Mouse (Mus musculus): ENCODE results near the gene Trim7. TPM values are rescaled to one million over a fixed set of nuclear protein-coding genes. Genes with fewer than 3 reads are reported as not detected.
A peak's percentile ranks its signal among the peaks of the same experiment; 100 is the strongest.

The Trim7 gene
- polyA plus RNA-seq, 1 experiment, result 53.6 TPM

GRCm38 (mm10) chr11:48822768-48823512 lies 3.0 kb upstream of the Trim7 start:
- Histone ChIP-seq H3K27ac (ENCODE audit: insufficient read depth, low read length) (no peak overlapping the region), H3K4me1 (ENCODE audit: control insufficient read depth, insufficient read depth, insufficient read length) (peaks cover 7% of the 10 kb centered on the region), H3K4me3 (ENCODE audit: extremely low read depth, insufficient read depth, insufficient read length) (no peak overlapping the region), H3K36me3 (ENCODE audit: control insufficient read depth, insufficient read depth, low read length) (no peaks in the 10 kb centered on the region), H3K27me3 (ENCODE audit: control insufficient read depth, insufficient read depth, low read length) (no peaks in the 10 kb centered on the region)
- DNase-seq (ENCODE audit: low read depth in 1 of 2, low spot score in 2 of 2), result no peak
- TF ChIP-seq CTCF (IDR thresholded peaks at IDR 0.05; ENCODE audit: extremely low read depth, insufficient read depth, insufficient read length, insufficient replicate concordance) (no peak), POLR2A (IDR thresholded peaks at IDR 0.05; ENCODE audit: low read depth, low read length) (no peak)
- WGBS, result 53% methylated on average over 14 of the region's 14 CpGs

- peaks cover 7% of the 10 kb centered on the region for H3K4me1 ChIP-seq (ENCODE audit: control insufficient read depth, insufficient read depth, insufficient read length)
- peak overlapping the region; percentile 40; the same call in 1 of the 2 replicates for H3K4me3 ChIP-seq (ENCODE audit: extremely low read depth, insufficient read depth, insufficient read length)
- DNase-seq (ENCODE audit: low read depth in 1 of 2, low spot score in 2 of 2), result peak; percentile 59 to 76
- H3K27me3 ChIP-seq (ENCODE audit: control insufficient read depth, insufficient read depth, low read length), result no peaks in the 10 kb centered on the region
- no peak for TF ChIP-seq POLR2A (IDR thresholded peaks at IDR 0.05; ENCODE audit: low read depth, low read length)
- 0 out of 2 replicates have a peak, but pooled peaks have one; percentile 3 for TF ChIP-seq CTCF (IDR thresholded peaks at IDR 0.05; ENCODE audit: extremely low read depth, insufficient read depth, insufficient read length, insufficient replicate concordance)
- WGBS, result 4% methylated on average over 15 of the region's 15 CpGs
- no peaks in the 10 kb centered on the region for H3K36me3 ChIP-seq (ENCODE audit: control insufficient read depth, insufficient read depth, low read length)
- H3K27ac ChIP-seq (ENCODE audit: insufficient read depth, low read length), result no peak overlapping the region
Observed at GRCm38 (mm10) chr11:48823536-48823972, 2.4 kb upstream of the Trim7 start.

- Histone ChIP-seq H3K36me3 (ENCODE audit: control insufficient read depth, insufficient read depth, low read length) (no peaks in the 10 kb centered on the region), H3K27me3 (ENCODE audit: control insufficient read depth, insufficient read depth, low read length) (no peaks in the 10 kb centered on the region), H3K4me1 (ENCODE audit: control insufficient read depth, insufficient read depth, insufficient read length) (peaks cover 5% of the 10 kb centered on the region; the same call in 1 of the 2 replicates), H3K27ac (ENCODE audit: insufficient read depth, low read length) (no peak overlapping the region), H3K4me3 (ENCODE audit: extremely low read depth, insufficient read depth, insufficient read length) (peak overlapping the region; percentile 40; the same call in 1 of the 2 replicates)
- no peak for DNase-seq (ENCODE audit: low read depth in 1 of 2, low spot score in 2 of 2)
- TF ChIP-seq CTCF (IDR thresholded peaks at IDR 0.05; ENCODE audit: extremely low read depth, insufficient read depth, insufficient read length, insufficient replicate concordance) (no peak), POLR2A (IDR thresholded peaks at IDR 0.05; ENCODE audit: low read depth, low read length) (no peak)
- 19% methylated on average over 22 of the region's 22 CpGs for WGBS
Observed at GRCm38 (mm10) chr11:48824311-48824830, 1.6 kb upstream of the Trim7 start.

- H3K4me3 ChIP-seq (ENCODE audit: extremely low read depth, insufficient read depth, insufficient read length), result peak overlapping the region; percentile 61
- H3K27ac ChIP-seq (ENCODE audit: insufficient read depth, low read length), result no peak overlapping the region
- no peak for DNase-seq (ENCODE audit: low read depth in 1 of 2, low spot score in 2 of 2)
- H3K27me3 ChIP-seq (ENCODE audit: control insufficient read depth, insufficient read depth, low read length), result no peaks in the 10 kb centered on the region
- 11% methylated on average over 6 of the region's 6 CpGs for WGBS
- peaks cover 5% of the 10 kb centered on the region; the same call in 1 of the 2 replicates for H3K4me1 ChIP-seq (ENCODE audit: control insufficient read depth, insufficient read depth, insufficient read length)
- no peaks in the 10 kb centered on the region for H3K36me3 ChIP-seq (ENCODE audit: control insufficient read depth, insufficient read depth, low read length)
- TF ChIP-seq POLR2A (IDR thresholded peaks at IDR 0.05; ENCODE audit: low read depth, low read length), result no peak
- no peak for TF ChIP-seq CTCF (IDR thresholded peaks at IDR 0.05; ENCODE audit: extremely low read depth, insufficient read depth, insufficient read length, insufficient replicate concordance)
Observed at GRCm38 (mm10) chr11:48826752-48827096, 784 bp downstream of the Trim7 start.

GRCm38 (mm10) chr11:48827926-48828325 lies 2.0 kb downstream of the Trim7 start:
- DNase-seq (ENCODE audit: low read depth in 1 of 2, low spot score in 2 of 2), result no peak
- TF ChIP-seq CTCF (IDR thresholded peaks at IDR 0.05; ENCODE audit: extremely low read depth, insufficient read depth, insufficient read length, insufficient replicate concordance) (no peak), POLR2A (IDR thresholded peaks at IDR 0.05; ENCODE audit: low read depth, low read length) (no peak)
- 89% methylated on average over 6 of the region's 6 CpGs for WGBS
- Histone ChIP-seq H3K36me3 (ENCODE audit: control insufficient read depth, insufficient read depth, low read length) (no peaks in the 10 kb centered on the region), H3K4me3 (ENCODE audit: extremely low read depth, insufficient read depth, insufficient read length) (no peak overlapping the region), H3K4me1 (ENCODE audit: control insufficient read depth, insufficient read depth, insufficient read length) (peaks cover 5% of the 10 kb centered on the region; the same call in 1 of the 2 replicates), H3K27me3 (ENCODE audit: control insufficient read depth, insufficient read depth, low read length) (no peaks in the 10 kb centered on the region), H3K27ac (ENCODE audit: insufficient read depth, low read length) (no peak overlapping the region)

- TF ChIP-seq CTCF (IDR thresholded peaks at IDR 0.05; ENCODE audit: extremely low read depth, insufficient read depth, insufficient read length, insufficient replicate concordance) (no peak), POLR2A (IDR thresholded peaks at IDR 0.05; ENCODE audit: low read depth, low read length) (no peak)
- no peak overlapping the region for H3K4me3 ChIP-seq (ENCODE audit: extremely low read depth, insufficient read depth, insufficient read length)
- no peaks in the 10 kb centered on the region for H3K36me3 ChIP-seq (ENCODE audit: control insufficient read depth, insufficient read depth, low read length)
- H3K27ac ChIP-seq (ENCODE audit: insufficient read depth, low read length), result no peak overlapping the region
- H3K27me3 ChIP-seq (ENCODE audit: control insufficient read depth, insufficient read depth, low read length), result no peaks in the 10 kb centered on the region
- no peaks in the 10 kb centered on the region for H3K4me1 ChIP-seq (ENCODE audit: control insufficient read depth, insufficient read depth, insufficient read length)
- no peak for DNase-seq (ENCODE audit: low read depth in 1 of 2, low spot score in 2 of 2)
- WGBS, result 76% methylated on average over 2 of the region's 2 CpGs
Observed at GRCm38 (mm10) chr11:48830279-48830678, 4.3 kb downstream of the Trim7 start.

GRCm38 (mm10) chr11:48831273-48831672 lies 5.3 kb downstream of the Trim7 start:
- Histone ChIP-seq H3K4me3 (ENCODE audit: extremely low read depth, insufficient read depth, insufficient read length) (no peak overlapping the region), H3K4me1 (ENCODE audit: control insufficient read depth, insufficient read depth, insufficient read length) (no peaks in the 10 kb centered on the region), H3K27ac (ENCODE audit: insufficient read depth, low read length) (no peak overlapping the region), H3K36me3 (ENCODE audit: control insufficient read depth, insufficient read depth, low read length) (no peaks in the 10 kb centered on the region), H3K27me3 (ENCODE audit: control insufficient read depth, insufficient read depth, low read length) (no peaks in the 10 kb centered on the region)
- WGBS, result 95% methylated on average over 2 of the region's 2 CpGs
- no peak for TF ChIP-seq CTCF (IDR thresholded peaks at IDR 0.05; ENCODE audit: extremely low read depth, insufficient read depth, insufficient read length, insufficient replicate concordance)
- no peak for TF ChIP-seq POLR2A (IDR thresholded peaks at IDR 0.05; ENCODE audit: low read depth, low read length)
- DNase-seq (ENCODE audit: low read depth in 1 of 2, low spot score in 2 of 2), result no peak
